ENCODE assay signal across 26 mouse cellular contexts in the genomic region with DNA sequence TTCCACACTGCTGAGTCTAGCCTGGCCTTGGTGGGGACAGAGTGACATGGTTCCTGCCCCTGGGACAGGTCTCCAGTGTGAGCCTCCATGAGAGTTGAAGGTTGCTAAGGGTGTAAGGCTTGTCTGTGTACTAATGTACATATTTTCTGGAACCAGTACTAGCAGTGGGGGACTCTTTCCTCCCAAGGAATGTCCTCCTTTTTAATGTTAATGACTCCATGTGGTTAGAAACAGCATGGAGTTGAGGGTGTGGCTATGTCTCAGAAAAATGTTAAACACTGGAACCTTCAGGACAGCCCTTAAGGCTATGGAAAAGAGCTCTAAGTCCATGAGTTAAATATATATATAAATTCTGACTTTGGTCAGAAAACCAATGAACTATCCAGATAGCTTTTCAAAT.
"Had no signal": no experiment of that assay in that cellular context is flagged by ENCODE, and none has a peak within 500 bp of the region (broad histone marks: within the 10 kb centered on the region; RNA-seq: fewer than 3 reads in every experiment).

No protein-coding gene starts in this region.

- H3K27ac ChIP-seq: embryonic facial prominence, embryonic 10.5 days; embryonic facial prominence, embryonic 12.5 days; embryonic facial prominence, embryonic 13.5 days; embryonic facial prominence, embryonic 15.5 days; forebrain, embryonic 10.5 days; forebrain, embryonic 12.5 days; forebrain, embryonic 13.5 days; forebrain, embryonic 15.5 days; gastrocnemius, adult 2 months; heart, adult 2 months; heart, embryonic 10.5 days had no signal

- ATAC-seq: forebrain, embryonic 13.5 days; forebrain, embryonic 14.5 days; forebrain, embryonic 15.5 days; forebrain, embryonic 16.5 days; forebrain, postnatal 0 days had no signal

- H3K36me3 ChIP-seq: embryonic facial prominence, embryonic 10.5 days; embryonic facial prominence, embryonic 12.5 days; embryonic facial prominence, embryonic 13.5 days; embryonic facial prominence, embryonic 15.5 days; forebrain, embryonic 10.5 days; forebrain, embryonic 12.5 days; forebrain, embryonic 15.5 days; heart, embryonic 10.5 days had no signal

- H3K9ac ChIP-seq: embryonic facial prominence, embryonic 12.5 days; embryonic facial prominence, embryonic 13.5 days; embryonic facial prominence, embryonic 15.5 days; forebrain, embryonic 12.5 days; forebrain, embryonic 13.5 days; forebrain, embryonic 15.5 days; forebrain, postnatal 0 days had no signal

- H3K4me2 ChIP-seq: embryonic facial prominence, embryonic 12.5 days; embryonic facial prominence, embryonic 13.5 days; embryonic facial prominence, embryonic 15.5 days; forebrain, embryonic 12.5 days; forebrain, embryonic 13.5 days; forebrain, embryonic 15.5 days had no signal

- DNase-seq: cerebellum, postnatal 10 days; cerebellum, postnatal 14 days; cerebellum, postnatal 25 days; cerebellum, postnatal 36 days; embryo, embryonic 11 days; forebrain, postnatal 0 days; gastrocnemius, adult 2 months; gastrocnemius, postnatal 10 days; gastrocnemius, postnatal 14 days; gastrocnemius, postnatal 25 days; gastrocnemius, postnatal 36 days; heart, adult 11 months; heart, adult 18-20 months; heart, adult 2 months had no signal

- H3K4me3 ChIP-seq: embryonic facial prominence, embryonic 10.5 days; embryonic facial prominence, embryonic 12.5 days; embryonic facial prominence, embryonic 13.5 days; embryonic facial prominence, embryonic 15.5 days; erythroblast, embryonic 14.5 days; forebrain, embryonic 10.5 days; forebrain, embryonic 12.5 days; forebrain, embryonic 13.5 days; forebrain, embryonic 15.5 days; gastrocnemius, adult 2 months; heart, adult 2 months; heart, embryonic 10.5 days had no signal

- H3K27me3 ChIP-seq: forebrain, embryonic 15.5 days had no signal

- H3K9me3 ChIP-seq: embryonic facial prominence, embryonic 10.5 days; embryonic facial prominence, embryonic 12.5 days; embryonic facial prominence, embryonic 13.5 days; embryonic facial prominence, embryonic 15.5 days; forebrain, embryonic 10.5 days; forebrain, embryonic 12.5 days; forebrain, embryonic 13.5 days; forebrain, embryonic 15.5 days; heart, embryonic 10.5 days had no signal

- H3K4me1 ChIP-seq: embryonic facial prominence, embryonic 10.5 days; embryonic facial prominence, embryonic 12.5 days; embryonic facial prominence, embryonic 13.5 days; embryonic facial prominence, embryonic 15.5 days; forebrain, embryonic 10.5 days; forebrain, embryonic 12.5 days; forebrain, embryonic 13.5 days; forebrain, embryonic 15.5 days; heart, embryonic 10.5 days had no signal
